Mouse (Mus musculus) E14TG2a.4 (cell line): Measurements from ENCODE around the gene Myo10.

Experiments
- CTCF ChIP-seq: conservative IDR thresholded peaks from 2 replicates; pipeline ENCODE4 v1.5.1; 2014; ENCODE audit warnings: low read length
- POU5F1 ChIP-seq: IDR thresholded peaks from 2 replicates; pipeline ENCODE4 v1.6.1; 2014; ENCODE audit warnings: low read length, borderline replicate concordance

DNA sequence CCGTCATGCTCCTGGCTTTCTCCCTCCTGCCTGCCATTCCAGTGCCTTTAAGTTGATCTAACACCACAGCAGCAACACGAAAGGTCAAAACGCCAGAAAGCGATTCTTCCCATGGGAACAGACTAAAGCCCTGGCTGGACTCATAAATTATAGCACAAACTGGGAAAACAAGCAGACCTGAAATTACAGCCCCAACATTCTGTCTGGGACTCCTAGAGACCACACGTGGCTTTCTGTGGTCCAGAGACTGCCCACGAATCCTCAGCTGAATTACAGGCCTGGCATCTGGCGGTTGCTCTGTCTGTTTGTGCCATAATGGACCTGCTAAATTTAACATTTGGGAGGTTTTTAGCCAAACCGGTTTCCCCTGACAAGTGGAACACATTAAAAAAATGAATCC, 171.8 kb downstream of the Myo10 start:
- TF ChIP-seq CTCF (no peak), POU5F1 (no peak)
